ENCODE assay signal across 8 mouse cellular contexts in genomic region chr13:103211501-103211941, GRCm38 (mm10).
DNase-seq lines count a peak whose midpoint lies in the region; ATAC-seq and TF ChIP-seq lines count a peak whose summit lies in the region.

No protein-coding gene starts in this region.

- H3K4me1 ChIP-seq in heart, adult 2 months (ENCODE audit: control insufficient read depth, insufficient read depth, low read length) = peaks cover 2% of the 10 kb centered on the region
- H3K4me1 ChIP-seq in small intestine, adult 2 months (ENCODE audit: control insufficient read depth, insufficient read depth, insufficient read length, low read length) = no peaks in the 10 kb centered on the region
- H3K4me1 ChIP-seq in forebrain, embryonic 11.5 days (replicated peaks; ENCODE audit: control insufficient read depth, insufficient read depth, low read length) = no peaks in the 10 kb centered on the region

- H3K79me2 ChIP-seq in heart, adult 2 months (replicated peaks; ENCODE audit: control insufficient read depth, insufficient read depth, low read length) = no peaks in the 10 kb centered on the region

- TF ChIP-seq POLR2A in heart, adult 2 months (IDR thresholded peaks at IDR 0.05; ENCODE audit: insufficient read depth, low read depth, low read length) = no peak
- TF ChIP-seq POLR2A in small intestine, adult 2 months (IDR thresholded peaks at IDR 0.05; ENCODE audit: low read depth, low read length) = no peak

- no peak overlapping the region for H3K9ac ChIP-seq in heart, adult 2 months (ENCODE audit: low read depth, low read length)
- H3K9ac ChIP-seq in forebrain, embryonic 11.5 days (ENCODE audit: low read length) = no peak overlapping the region

- intact Hi-C loops in heart, adult 2 months (cut with DNase I) = loop anchor here (2.0 to 5.0 kb wide), 2 partner anchors 59 to 121 kb away; partner anchors contain the start of gene Mast4

- no peak overlapping the region for H3K4me3 ChIP-seq in heart, adult 2 months
- H3K4me3 ChIP-seq in small intestine, adult 2 months (ENCODE audit: low read depth, low read length) = no peak overlapping the region
- no peak overlapping the region for H3K4me3 ChIP-seq in forebrain, embryonic 11.5 days (ENCODE audit: low read depth, low read length)

- WGBS in heart, adult 2 months = 41% methylated on average over 11 of the region's 11 CpGs
- WGBS in small intestine, adult 2 months = 68% methylated on average over 11 of the region's 11 CpGs
- WGBS in forebrain, embryonic 11.5 days = 80% methylated on average over 11 of the region's 11 CpGs

- H3K36me3 ChIP-seq in heart, adult 2 months (ENCODE audit: control insufficient read depth, insufficient read depth, low read length) = no peaks in the 10 kb centered on the region
- no peaks in the 10 kb centered on the region for H3K36me3 ChIP-seq in small intestine, adult 2 months (ENCODE audit: control insufficient read depth, insufficient read depth, low read length)
- no peaks in the 10 kb centered on the region for H3K36me3 ChIP-seq in forebrain, embryonic 11.5 days (ENCODE audit: control insufficient read depth, insufficient read depth, low read length)

- peak overlapping the region; percentile 66 for H3K27ac ChIP-seq in heart, adult 2 months
- 0 out of 2 replicates have a peak overlapping the region, but pooled peaks have one; percentile 23 for H3K27ac ChIP-seq in small intestine, adult 2 months (ENCODE audit: insufficient read depth, low read depth, low read length)
- H3K27ac ChIP-seq in forebrain, embryonic 11.5 days (ENCODE audit: low read depth, low read length) = no peak overlapping the region

- H3K4me2 ChIP-seq in forebrain, embryonic 11.5 days (ENCODE audit: low read depth, low read length, severe bottlenecking) = no peak overlapping the region

- peak; percentile 84 for DNase-seq in 3T3-L1 (ENCODE audit: low read depth, low spot score)
- DNase-seq in adipocyte (ENCODE audit: low spot score) = peak; percentile 75
- peak; percentile 75 to 88 for DNase-seq in heart, adult 2 months
- peak; percentile 42 to 52 for DNase-seq in kidney, postnatal 4 days
- DNase-seq in forebrain, embryonic 11.5 days (ENCODE audit: low spot score) = no peak
- DNase-seq in cerebellum, adult 9-10 months = no peak
- no peak for DNase-seq in layer of hippocampus, adult 9-10 months (ENCODE audit: low spot score)

- ATAC-seq in forebrain, embryonic 11.5 days (replicated peaks; ENCODE audit: low FRiP score) = no peak

- H3K9me3 ChIP-seq in forebrain, embryonic 11.5 days (ENCODE audit: control insufficient read depth, low read length) = no peaks in the 10 kb centered on the region

- TF ChIP-seq CTCF in heart, adult 2 months (IDR thresholded peaks at IDR 0.05) = no peak
- TF ChIP-seq CTCF in small intestine, adult 2 months (IDR thresholded peaks at IDR 0.05; ENCODE audit: extremely low read depth, insufficient read length, insufficient replicate concordance, low read depth, low read length) = no peak

- peak; percentile 79; the same call in 1 of the 2 replicates for TF ChIP-seq EP300 in heart, adult 2 months (IDR thresholded peaks at IDR 0.05; ENCODE audit: insufficient read depth, low read depth, low read length)

- H3K27me3 ChIP-seq in heart, adult 2 months (ENCODE audit: control insufficient read depth, insufficient read depth, low read length) = no peaks in the 10 kb centered on the region
- H3K27me3 ChIP-seq in small intestine, adult 2 months (ENCODE audit: control insufficient read depth, insufficient read depth, low read length) = no peaks in the 10 kb centered on the region
- no peaks in the 10 kb centered on the region for H3K27me3 ChIP-seq in forebrain, embryonic 11.5 days (ENCODE audit: control insufficient read depth, insufficient read depth, low read length)

Comparison
In these comparisons a context has a peak if more than half of its experiments do, and no peak if none do; other contexts are left out.
1. DNase-seq: peak in 3T3-L1 (single experiment), adipocyte (single experiment), heart, adult 2 months (2 of 2) and kidney, postnatal 4 days (2 of 2); none in forebrain, embryonic 11.5 days (single experiment), cerebellum, adult 9-10 months (single experiment) and layer of hippocampus, adult 9-10 months (single experiment).